Mouse (Mus musculus): Measurements from ENCODE around the gene Fam53a.

Fam53a gene

DNA sequence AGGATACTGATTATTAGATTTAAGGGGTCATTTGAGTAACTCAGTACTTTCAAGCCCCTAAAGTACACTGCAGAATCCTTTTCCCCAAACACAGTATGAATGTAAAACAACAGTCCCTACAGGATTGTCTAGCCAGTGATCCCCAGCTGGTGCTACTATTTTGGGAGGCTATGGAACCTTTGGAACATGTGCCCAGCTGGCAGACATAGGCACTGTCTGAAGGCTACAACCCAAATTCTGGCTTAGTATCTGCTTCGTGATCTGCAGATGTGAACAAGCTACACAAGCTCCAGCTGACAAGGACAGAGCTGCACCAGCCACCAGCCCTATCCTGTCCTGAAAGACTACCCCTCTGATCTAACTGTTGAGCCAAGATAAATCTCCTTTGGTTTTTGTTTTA is 3.1 kb upstream of the Fam53a start:
- DNase-seq (ENCODE audit: low spot score in 2 of 2) = no peak

DNA sequence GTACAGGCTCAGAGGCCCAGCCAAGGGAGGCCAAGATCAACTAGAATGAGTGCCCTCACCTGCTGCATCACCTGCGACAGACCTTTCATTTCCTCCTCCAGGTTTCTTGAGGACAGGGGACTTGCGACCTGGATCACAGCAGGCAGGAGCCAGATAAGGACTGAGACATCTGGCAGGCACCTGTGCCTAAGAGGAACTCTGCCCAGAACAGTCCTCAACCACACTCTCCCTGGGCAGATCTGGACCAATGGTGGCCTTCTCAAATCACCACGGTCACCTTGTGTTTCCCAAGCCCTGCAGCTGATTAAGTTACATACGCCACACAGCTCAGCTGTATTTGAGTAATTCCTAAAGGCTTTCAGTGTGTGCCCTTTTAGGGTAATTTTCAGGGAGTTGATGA is 1.2 kb upstream of the Fam53a start:
- no peak for DNase-seq (ENCODE audit: low spot score in 2 of 2)

DNA sequence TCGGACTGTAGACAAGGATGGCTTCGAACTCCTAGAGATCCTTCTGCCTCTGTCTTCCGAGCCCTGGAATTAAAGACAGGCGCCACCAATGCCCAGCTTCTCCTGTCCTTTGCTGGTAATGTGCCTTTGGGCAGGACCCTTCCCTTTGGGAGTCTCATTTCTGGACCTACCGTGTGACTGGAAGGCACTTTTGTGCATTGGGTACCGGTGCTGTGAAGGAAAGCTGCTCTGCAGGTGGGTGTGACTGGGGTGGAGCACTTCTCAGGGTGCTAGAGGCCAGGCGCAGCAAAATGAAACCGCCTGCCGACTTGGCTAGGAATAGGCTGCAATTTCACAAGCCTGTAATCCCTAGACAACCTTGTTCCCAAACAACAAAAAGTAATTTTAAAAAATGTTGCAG is 626 bp upstream of the Fam53a start:
- no peak for DNase-seq (ENCODE audit: low spot score in 2 of 2)

DNA sequence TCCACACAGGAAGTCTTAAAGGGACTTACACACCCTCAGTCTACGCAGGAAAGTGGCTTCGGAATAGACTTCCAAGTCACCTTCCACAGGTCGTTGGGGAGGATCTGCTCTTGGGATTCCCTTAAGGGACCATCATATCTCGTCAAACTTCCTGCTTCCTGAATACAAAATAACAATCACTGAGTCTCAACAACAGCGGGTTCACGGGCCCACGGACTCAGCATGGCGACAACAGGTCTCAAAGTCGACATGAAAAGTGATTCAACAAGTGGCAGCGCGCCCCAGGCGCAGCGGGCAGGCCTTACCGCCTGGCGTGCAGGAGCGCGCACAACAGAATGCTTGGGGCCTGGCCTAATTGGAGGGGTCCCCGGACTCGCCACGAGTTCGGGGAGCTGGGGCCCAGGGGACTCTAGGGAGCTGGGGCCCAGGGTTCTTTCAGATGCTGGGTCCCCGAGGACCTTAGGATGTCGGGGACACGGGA is 575 bp downstream of the Fam53a start:
- peak; percentile 15 to 25 for DNase-seq (ENCODE audit: low spot score in 2 of 2)

DNA sequence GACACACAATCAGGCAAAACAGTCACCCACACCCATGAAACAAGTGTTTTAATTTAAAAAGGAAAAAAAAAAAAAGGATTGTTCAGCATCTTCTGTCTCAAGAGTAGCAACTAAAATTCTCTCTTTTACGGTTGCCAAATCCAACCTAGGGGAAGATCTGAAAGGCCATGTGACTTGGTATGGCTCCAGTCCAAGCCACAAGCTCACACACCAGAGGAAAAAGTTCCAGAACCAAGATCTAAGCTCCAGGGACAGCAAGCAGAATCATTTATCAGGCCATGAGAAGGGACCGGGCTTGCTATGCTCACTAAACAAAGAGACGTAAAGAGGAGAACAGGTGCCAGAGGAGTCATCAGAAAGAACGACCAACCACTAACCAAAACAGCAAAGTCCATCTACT is 1.5 kb downstream of the Fam53a start:
- no peak for DNase-seq (ENCODE audit: low spot score in 2 of 2)

DNA sequence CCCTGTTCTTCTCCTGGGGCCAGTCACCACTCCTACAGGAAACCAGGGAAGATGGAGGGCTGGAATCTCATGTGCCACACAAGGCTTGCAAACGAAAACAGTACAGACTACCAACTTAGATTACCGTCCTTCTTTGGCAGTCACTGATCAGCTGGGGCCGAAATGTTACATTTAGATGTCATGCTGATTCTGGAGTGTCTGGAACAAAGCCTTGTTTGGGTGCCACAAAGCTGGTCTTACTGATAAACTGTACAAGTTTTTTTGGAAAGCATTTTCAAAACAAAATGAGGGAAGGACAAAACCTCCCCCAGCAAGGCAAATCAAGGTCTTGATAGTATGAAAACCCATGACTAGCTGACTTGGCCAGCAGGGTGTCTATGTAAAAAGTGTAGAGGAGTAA is 5.7 kb downstream of the Fam53a start:
- no peak for DNase-seq (ENCODE audit: low spot score in 2 of 2)

DNA sequence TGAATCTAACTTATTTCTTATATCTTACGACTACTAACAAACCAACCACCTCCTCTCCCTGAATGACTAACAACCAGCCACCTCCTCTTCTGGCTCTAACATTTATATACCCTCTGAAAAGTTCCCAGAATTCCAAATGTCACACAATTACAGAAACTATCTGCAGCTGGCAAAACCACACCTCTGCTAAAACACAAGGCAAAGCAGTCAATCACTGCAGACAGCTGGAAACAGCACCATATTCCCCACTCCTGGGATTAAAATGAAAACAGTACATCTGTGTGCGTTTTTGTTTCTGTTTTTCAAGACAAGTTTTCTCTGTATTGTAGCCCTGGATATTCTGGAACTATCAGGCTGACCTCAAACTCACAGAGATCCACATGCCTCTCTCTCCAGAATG is 6.8 kb downstream of the Fam53a start:
- DNase-seq (ENCODE audit: low spot score in 2 of 2) = no peak

DNA sequence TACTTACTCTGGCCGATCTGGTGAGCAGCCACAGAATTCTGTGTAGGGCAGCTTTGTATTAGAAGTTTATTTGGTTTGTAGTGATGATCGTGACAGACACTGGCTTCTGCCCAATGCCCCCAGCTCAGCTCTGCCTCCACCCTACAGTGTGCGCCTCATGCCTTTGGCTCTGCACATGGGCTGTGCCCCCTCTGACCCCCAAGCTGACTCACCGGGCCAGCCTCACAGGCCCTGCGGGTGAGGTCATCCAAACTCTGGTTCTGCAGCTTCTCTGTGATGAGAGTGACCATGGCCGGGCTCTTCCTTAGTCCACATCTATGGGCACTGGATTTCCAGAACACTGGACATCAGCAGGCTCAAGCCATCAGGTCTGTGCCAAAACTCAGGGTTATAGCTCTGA is 15.0 kb downstream of the Fam53a start:
- no peak for DNase-seq (ENCODE audit: low spot score in 2 of 2)

DNA sequence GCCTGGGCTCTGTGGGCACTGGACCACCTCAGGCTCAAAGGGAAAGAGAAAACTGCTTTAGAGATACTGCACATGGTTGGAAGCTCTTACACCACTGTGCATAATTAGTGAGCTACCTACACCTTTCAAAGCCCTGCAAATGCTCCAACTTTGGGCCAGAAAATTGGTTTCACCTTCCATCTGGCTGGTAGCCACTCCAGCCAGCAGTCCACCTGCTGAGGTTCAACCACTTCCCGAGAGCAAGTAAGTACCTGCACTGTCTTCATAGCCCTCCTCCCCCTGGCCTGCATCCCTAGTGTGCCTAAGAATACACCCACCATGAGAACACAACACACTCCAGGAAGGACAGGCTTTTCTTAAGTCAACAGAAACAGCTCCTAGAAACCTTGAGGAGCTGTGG is 17.6 kb downstream of the Fam53a start:
- no peak for DNase-seq (ENCODE audit: low spot score in 2 of 2)

DNA sequence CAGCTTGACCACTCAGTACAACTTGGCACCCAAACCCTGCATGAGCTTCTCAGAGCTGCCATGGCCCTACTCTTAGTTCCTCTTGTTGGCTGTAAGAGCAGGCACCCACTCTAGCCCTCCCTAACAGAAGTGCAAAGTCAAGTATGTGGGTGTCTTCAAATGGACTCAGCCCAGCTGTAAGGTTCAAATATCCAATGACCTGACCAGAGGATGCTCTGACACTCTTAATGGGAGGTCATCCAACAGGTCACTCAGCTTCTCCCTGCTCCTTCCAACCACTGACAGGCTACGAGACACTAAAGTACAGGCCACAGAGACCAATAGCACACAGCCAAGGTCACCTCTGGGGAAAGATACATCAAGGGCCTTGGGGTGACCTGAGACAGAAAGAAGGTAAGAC is 20.2 kb downstream of the Fam53a start:
- DNase-seq (ENCODE audit: low spot score in 2 of 2) = no peak

DNA sequence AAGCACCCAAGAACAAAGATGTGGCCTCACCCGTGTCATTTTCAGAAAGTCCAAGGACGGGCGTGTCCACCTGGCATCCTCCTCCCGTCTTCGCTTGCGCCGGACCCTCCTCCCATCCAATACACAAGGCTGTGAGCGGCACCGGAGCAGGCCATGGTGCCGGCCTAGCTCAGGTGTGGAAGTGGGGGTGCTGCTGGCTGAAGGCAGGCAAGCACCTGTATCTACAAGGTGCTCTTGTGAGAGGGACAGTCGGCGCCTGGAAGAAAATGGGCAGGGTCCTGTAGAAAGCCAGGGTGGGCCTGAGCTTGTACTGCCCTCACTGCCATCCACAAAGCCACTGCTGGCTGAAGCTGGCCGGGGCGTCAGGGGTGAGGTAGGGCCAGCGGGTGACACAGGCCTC is 22.0 kb downstream of the Fam53a start:
- no peak for DNase-seq (ENCODE audit: low spot score in 2 of 2)

DNA sequence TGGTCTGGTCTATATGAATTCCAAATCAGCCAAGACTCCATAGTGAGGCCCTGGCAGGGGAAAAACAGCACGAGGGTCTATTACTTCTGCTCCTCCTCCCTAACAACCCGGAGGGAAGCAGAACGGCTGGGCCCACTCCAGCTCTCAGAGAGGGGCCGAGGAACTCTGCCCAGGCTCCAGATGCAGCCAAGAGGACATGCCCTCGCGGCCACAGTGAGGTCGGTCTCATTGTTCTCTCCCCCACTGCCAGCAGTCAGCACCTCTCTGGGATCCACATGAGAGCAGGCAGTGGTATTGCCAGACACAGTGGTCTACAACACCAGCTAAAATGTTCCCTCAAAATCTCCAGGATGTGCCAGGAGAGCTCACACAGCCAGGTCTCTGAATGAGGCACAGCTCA is 22.8 kb downstream of the Fam53a start:
- no peak for DNase-seq (ENCODE audit: low spot score in 2 of 2)

DNA sequence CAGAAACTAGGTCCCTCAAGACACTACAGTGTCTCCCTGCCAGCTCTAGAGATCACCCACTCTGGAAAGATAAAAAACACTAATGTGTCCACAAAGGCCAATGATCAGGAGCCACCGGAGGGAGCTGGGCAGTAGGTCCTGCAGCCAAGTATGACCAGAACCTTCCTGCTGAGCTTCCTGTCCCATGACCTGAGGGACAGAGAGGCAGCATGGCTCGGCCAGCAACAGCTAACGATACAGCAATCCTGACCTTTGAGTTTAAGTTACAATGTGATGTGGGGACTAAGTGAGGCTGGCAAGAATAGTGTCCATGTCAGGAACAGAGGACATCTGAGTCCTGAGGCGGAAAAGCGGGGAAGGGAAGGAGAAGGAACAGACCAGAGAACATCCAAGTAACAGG is 24.1 kb downstream of the Fam53a start:
- DNase-seq (ENCODE audit: low spot score in 2 of 2) = no peak

DNA sequence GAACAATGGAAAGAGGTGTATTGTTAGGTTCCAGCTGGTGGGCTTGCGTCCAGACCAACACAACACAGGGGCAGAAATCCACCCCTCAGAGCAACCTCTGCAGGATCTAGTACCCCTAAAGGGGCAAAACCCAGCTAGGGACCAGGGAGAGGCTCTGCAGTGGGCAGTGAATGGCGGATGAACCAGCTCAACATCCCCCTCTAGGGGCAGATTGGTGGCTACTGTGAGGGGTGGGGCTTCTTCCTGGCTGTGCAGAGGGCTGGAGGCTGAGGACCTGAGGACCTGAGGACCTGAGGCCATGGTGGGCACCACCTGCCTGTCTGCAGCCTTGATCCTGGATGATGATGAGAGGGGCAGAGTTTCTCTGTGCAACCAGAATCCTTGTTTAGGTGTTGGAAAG is 35.8 kb downstream of the Fam53a start:
- DNase-seq (ENCODE audit: low spot score in 2 of 2) = no peak

DNA sequence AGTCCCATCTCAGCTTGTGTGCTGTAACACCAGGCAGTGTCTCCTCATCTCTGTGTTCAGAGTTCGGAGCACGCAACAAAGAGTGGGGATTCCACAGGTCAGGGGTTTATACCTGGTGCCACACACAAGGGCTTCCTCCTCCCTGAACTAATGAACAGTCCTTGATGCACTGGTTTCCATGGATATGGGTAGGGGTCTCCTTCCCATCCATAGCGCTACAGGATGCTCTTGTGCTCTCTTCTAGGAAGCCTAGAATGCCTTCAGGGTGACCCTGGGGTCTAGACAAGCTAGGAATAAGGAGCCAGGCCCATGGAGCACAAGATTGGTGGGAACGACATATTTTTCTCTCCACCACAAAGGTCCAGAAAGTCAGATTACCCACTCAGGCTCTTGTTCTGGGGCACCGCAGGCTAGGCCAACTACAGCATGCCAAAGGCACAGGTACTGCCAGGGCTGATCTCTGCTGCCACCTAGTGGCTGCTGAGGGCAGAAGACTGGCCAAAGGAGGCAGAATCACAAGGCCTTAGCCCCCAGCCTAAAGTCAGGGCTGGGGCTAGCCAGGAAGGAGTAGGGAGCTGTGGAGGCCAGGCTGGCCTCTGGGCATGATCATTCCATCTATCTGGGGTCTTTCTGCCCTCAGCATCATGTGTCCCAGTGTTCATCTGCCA is 40.1 kb downstream of the Fam53a start:
- DNase-seq (ENCODE audit: low spot score in 2 of 2) = peak; percentile 48 to 55

DNA sequence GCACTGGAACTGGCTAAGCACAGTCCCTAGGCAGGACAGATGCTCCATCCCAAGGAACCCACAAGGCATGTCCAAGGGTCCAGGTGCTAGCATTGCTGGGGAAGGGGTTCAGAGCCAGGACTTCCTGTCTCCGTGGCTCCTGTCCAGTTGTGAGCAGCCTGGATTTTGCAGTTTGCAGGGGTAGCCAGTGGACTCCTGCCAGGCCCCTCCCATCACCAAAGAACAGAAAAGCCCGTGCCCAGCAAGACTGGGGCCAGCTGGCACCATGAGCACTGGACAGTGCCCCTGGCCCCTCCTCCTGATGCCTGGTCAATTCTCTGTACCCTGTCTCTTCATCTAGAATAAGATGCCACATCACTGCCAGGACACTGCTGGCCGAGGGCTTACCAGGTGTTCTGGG is 41.4 kb downstream of the Fam53a start:
- DNase-seq (ENCODE audit: low spot score in 2 of 2) = no peak

DNA sequence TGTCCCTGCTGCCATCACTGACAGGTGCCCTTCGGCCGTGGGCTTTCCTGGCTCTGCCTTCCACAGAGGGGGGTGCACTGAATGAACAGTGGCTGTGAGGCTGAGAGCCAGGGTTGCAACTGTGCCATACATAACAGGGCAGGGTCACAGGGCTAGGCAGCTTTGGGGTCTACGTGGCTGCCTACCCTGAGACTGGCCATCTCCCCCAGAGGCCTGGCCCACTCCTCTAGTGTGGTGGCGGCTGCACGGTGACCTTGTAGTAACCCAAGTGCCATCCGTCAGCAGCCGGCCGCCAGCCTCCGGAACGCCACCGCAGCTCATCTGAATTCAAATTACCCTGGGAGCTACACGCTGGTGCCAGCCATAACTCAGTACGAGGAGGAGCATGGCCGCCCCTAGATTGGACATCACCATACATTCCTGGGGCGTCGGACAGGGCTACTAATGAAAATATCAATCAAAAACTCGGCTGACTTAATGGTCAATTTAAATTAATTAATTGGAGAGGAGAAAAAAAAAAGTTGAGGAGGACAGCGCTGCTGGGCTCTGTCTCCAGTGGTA is 41.9 kb downstream of the Fam53a start:
- no peak for DNase-seq (ENCODE audit: low spot score in 2 of 2)

DNA sequence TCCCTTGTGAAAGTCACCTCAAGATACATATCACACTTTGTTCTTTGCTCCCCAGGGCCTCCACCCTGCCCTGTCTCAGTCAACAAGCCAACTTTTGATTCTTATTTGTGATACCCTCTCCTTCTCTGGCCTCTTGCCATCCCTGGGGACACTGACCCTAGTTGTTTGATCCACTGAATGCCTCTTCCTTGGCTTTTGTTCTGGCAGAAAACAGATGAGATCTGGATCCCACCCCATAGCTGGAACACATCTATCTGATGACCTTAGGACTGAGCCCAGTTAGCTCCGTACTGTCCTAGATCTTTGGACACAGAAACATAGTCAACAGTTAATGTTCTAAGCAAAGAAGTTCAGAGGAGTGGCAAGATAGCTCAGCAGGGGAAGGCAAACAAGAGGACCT is 49.1 kb downstream of the Fam53a start:
- no peak for DNase-seq (ENCODE audit: low spot score in 2 of 2)

DNA sequence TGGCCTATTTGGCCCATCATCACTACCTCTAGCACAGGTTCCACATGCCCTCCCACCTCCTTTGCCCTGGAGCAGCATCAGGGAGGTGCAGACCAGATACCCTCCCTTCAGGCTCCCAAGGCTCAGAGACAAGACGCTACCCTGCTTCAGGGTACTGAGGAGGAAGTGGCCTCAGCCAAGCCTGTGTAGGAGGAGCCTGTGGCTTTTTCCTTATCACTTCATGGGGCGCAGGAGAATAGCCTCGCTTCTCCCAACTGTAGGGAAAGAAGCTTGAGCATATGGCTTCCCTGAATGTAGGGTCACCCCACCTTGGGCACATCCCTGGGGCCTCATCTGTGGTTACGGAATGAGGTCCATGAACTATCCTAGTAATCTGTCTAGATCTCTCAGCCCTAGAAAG is 55.2 kb downstream of the Fam53a start:
- DNase-seq (ENCODE audit: low spot score in 2 of 2) = no peak

DNA sequence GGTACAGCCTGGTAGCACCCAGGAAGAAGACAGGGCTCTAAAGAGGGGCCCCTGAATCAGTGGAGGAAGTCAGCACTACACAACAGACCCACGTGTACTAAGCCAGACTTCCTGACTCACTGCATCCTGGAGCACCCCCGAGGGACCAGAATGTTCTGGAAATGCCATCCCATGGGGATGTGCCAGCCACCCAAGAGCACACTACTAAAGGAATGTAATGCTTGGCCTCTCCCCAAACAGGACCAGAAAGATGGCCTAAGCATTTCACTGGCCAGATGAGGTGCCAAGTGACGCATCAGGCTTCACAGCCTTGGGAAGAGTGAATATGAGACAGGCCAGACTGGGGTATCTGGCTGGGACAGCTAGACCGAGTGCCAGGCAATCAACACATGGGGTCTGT is 63.5 kb downstream of the Fam53a start:
- no peak for DNase-seq (ENCODE audit: low spot score in 2 of 2)

DNA sequence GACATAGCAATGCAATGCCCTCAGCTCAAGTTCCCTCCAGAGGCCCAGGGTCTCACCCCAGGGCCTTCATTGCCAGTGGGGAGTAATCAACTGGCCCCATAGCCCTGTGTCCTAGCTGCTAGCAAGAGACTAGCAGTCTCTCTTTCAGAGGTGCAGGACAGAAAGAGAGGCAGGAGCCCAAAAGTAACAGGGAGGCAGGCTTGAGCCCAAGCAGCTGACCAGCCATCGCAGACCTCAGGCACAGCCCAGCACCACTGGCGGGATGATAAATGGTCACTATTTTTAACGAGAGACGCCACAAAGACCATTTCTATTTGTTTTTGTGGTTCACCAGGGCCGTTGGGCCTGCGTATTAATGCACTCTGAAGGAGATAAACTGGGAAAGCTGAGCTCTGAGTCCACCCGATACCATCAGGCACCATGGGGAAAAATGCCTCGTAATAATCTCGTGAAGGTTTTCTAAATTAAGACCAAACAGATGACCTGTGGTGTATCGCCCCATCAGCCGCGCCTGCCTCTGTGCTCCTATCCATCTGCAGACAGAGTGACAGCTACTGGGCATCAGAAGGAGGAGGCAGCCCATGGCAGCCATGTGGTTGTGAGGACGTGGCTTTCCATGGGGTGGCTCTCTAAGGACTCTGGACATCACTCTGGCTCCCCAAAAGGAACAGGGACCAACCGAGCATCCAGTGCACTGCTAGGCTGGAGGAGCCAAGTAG is 73.0 kb downstream of the Fam53a start:
- DNase-seq (ENCODE audit: low spot score in 2 of 2) = no peak
